Mouse (Mus musculus) erythroblast, embryonic 14.5 days (primary cell): ENCODE data around the gene BC004004. TPM values are rescaled to one million over a fixed set of nuclear protein-coding genes. Genes with fewer than 3 reads are reported as not detected.

ENCODE experiments used
- H3K27me3 ChIP-seq: 2 replicates; pipeline ENCODE4 v1.6.1; 2012; ENCODE audit warnings: inconsistent platforms; ENCODE audit not compliant: control insufficient read depth
- H3K36me3 ChIP-seq: 2 replicates; pipeline ENCODE4 v1.6.1; 2012; ENCODE audit warnings: mild to moderate bottlenecking, inconsistent platforms; ENCODE audit not compliant: control insufficient read depth
- H3K4me1 ChIP-seq: 2 replicates; pipeline ENCODE4 v1.6.1; 2012; ENCODE audit warnings: inconsistent platforms; ENCODE audit not compliant: control insufficient read depth
- H3K4me3 ChIP-seq: replicated peaks from 2 replicates; pipeline ENCODE3; 2012; ENCODE audit warnings: moderate library complexity, mild to moderate bottlenecking, inconsistent platforms
- H3K9me3 ChIP-seq: 2 replicates; pipeline ENCODE4 v1.6.1; 2012; ENCODE audit warnings: low read length, inconsistent platforms, mixed read lengths; ENCODE audit not compliant: control insufficient read depth
- GATA1 ChIP-seq: IDR thresholded peaks from 2 replicates; pipeline ENCODE4 v1.6.1; 2012; ENCODE audit warnings: low read length, inconsistent platforms, mixed read lengths
- TAL1 ChIP-seq: IDR thresholded peaks from 3 replicates; pipeline ENCODE4 v1.6.1; 2012; ENCODE audit warnings: low read length, inconsistent platforms, mixed read lengths
- polyA plus RNA-seq: library from polyadenylated mRNA; stranded (reverse); fragments of >175 nt; gene quantifications from 2 replicates; pipeline ENCODE4 v1.2.3, GENCODE M21; 2012

BC004004 gene
- polyA plus RNA-seq, 1 experiment = 2.0 TPM

GRCm38 (mm10) chr17:29267931-29268681, 482 bp upstream of the BC004004 start:
- peak overlapping the region; percentile 94 for H3K4me3 ChIP-seq
- H3K9me3 ChIP-seq = no peaks in the 10 kb centered on the region
- no peaks in the 10 kb centered on the region for H3K27me3 ChIP-seq
- H3K4me1 ChIP-seq = peaks cover 50% of the 10 kb centered on the region
- TF ChIP-seq TAL1 (no peak), GATA1 (no peak)
- H3K36me3 ChIP-seq = peaks cover 7% of the 10 kb centered on the region

GRCm38 (mm10) chr17:29269349-29269706, 740 bp downstream of the BC004004 start:
- no peaks in the 10 kb centered on the region for H3K9me3 ChIP-seq

GRCm38 (mm10) chr17:29270148-29270698, 1.6 kb downstream of the BC004004 start:
- Histone ChIP-seq H3K4me1 (peaks cover 40% of the 10 kb centered on the region), H3K36me3 (peaks cover 7% of the 10 kb centered on the region), H3K9me3 (no peaks in the 10 kb centered on the region), H3K27me3 (no peaks in the 10 kb centered on the region), H3K4me3 (peak overlapping the region; percentile 94)
- TF ChIP-seq TAL1 = no peak
- no peak for TF ChIP-seq GATA1

More at GRCm38 (mm10) chr17:29269349-29269706, 740 bp downstream of the BC004004 start:
- H3K36me3 ChIP-seq = peaks cover 7% of the 10 kb centered on the region
- peaks cover 47% of the 10 kb centered on the region for H3K4me1 ChIP-seq
- H3K27me3 ChIP-seq = no peaks in the 10 kb centered on the region
- peak overlapping the region; percentile 94 for H3K4me3 ChIP-seq
- no peak for TF ChIP-seq TAL1
- TF ChIP-seq GATA1 = no peak

GRCm38 (mm10) chr17:29273156-29273555, 4.6 kb downstream of the BC004004 start:
- H3K36me3 ChIP-seq = peaks cover 20% of the 10 kb centered on the region
- no peak overlapping the region for H3K4me3 ChIP-seq
- no peaks in the 10 kb centered on the region for H3K9me3 ChIP-seq
- peaks cover 30% of the 10 kb centered on the region for H3K4me1 ChIP-seq
- TF ChIP-seq GATA1 (no peak), TAL1 (no peak)
- no peaks in the 10 kb centered on the region for H3K27me3 ChIP-seq

- TF ChIP-seq TAL1 (no peak), GATA1 (no peak)
- Histone ChIP-seq H3K4me3 (no peak overlapping the region), H3K4me1 (peaks cover 27% of the 10 kb centered on the region), H3K36me3 (peaks cover 27% of the 10 kb centered on the region), H3K27me3 (no peaks in the 10 kb centered on the region), H3K9me3 (no peaks in the 10 kb centered on the region)
Measured at GRCm38 (mm10) chr17:29273889-29274288, 5.3 kb downstream of the BC004004 start.

- no peak for TF ChIP-seq TAL1
- TF ChIP-seq GATA1 = no peak
- no peaks in the 10 kb centered on the region for H3K27me3 ChIP-seq
- H3K36me3 ChIP-seq = peaks cover 67% of the 10 kb centered on the region
Measured at GRCm38 (mm10) chr17:29280422-29280821, 11.8 kb downstream of the BC004004 start.

GRCm38 (mm10) chr17:29281541-29281940, 13.0 kb downstream of the BC004004 start:
- peaks cover 2% of the 10 kb centered on the region; the same call in 1 of the 2 replicates for H3K27me3 ChIP-seq
- peaks cover 78% of the 10 kb centered on the region for H3K36me3 ChIP-seq
- no peak overlapping the region for H3K4me3 ChIP-seq
- TF ChIP-seq GATA1 (no peak), TAL1 (no peak)
- peaks cover 14% of the 10 kb centered on the region for H3K9me3 ChIP-seq
- peaks cover 3% of the 10 kb centered on the region for H3K4me1 ChIP-seq

More at GRCm38 (mm10) chr17:29280422-29280821, 11.8 kb downstream of the BC004004 start:
- Histone ChIP-seq H3K9me3 (peaks cover 3% of the 10 kb centered on the region), H3K4me1 (peaks cover 3% of the 10 kb centered on the region), H3K4me3 (no peak overlapping the region)

- Histone ChIP-seq H3K36me3 (peaks cover 72% of the 10 kb centered on the region), H3K27me3 (peaks cover 3% of the 10 kb centered on the region; the same call in 1 of the 2 replicates), H3K4me1 (no peaks in the 10 kb centered on the region; the same call in 1 of the 2 replicates), H3K4me3 (no peak overlapping the region), H3K9me3 (peaks cover 16% of the 10 kb centered on the region)
- no peak for TF ChIP-seq TAL1
- no peak for TF ChIP-seq GATA1
Measured at GRCm38 (mm10) chr17:29282216-29282952, 13.8 kb downstream of the BC004004 start.

GRCm38 (mm10) chr17:29291793-29292192, 23.2 kb downstream of the BC004004 start:
- peaks cover 45% of the 10 kb centered on the region for H3K36me3 ChIP-seq
- TF ChIP-seq GATA1 = no peak
- TF ChIP-seq TAL1 = no peak

More at GRCm38 (mm10) chr17:29291793-29292192, 23.2 kb downstream of the BC004004 start:
- Histone ChIP-seq H3K9me3 (no peaks in the 10 kb centered on the region), H3K4me3 (no peak overlapping the region), H3K27me3 (no peaks in the 10 kb centered on the region), H3K4me1 (no peaks in the 10 kb centered on the region; the same call in 1 of the 2 replicates)
